Mouse (Mus musculus) ES-Bruce4 (cell line): Measurements from ENCODE around the gene Ttf1.

Experiments
- CTCF ChIP-seq: IDR thresholded peaks from one replicate; pipeline ENCODE4 v1.8.1; 2011; ENCODE audit warnings: low read depth, low read length
- EP300 ChIP-seq: IDR thresholded peaks from 2 replicates; pipeline ENCODE4 v1.6.1; 2011; ENCODE audit warnings: low read depth, low read length; ENCODE audit not compliant: insufficient read depth
- POLR2A ChIP-seq: IDR thresholded peaks from one replicate; pipeline ENCODE4 v1.8.1; 2011; ENCODE audit warnings: low read length; ENCODE audit not compliant: insufficient read depth

- no peak for TF ChIP-seq CTCF
- TF ChIP-seq POLR2A = no peak
- TF ChIP-seq EP300 = no peak
Observed at GRCm38 (mm10) chr2:29012523-29012922, 47.5 kb upstream of the Ttf1 start.
